Mouse (Mus musculus) cerebellum, adult 2 months (tissue): ENCODE data around the gene Capn5.

Source experiments
- CTCF ChIP-seq: fragments of 200-500 bp; IDR thresholded peaks from 2 replicates; pipeline ENCODE4 v1.5.1; 2011; ENCODE audit warnings: low read depth, mild to moderate bottlenecking, control low read depth, low read length, moderate library complexity, borderline replicate concordance; ENCODE audit not compliant: insufficient read depth
- POLR2A ChIP-seq: fragments of 200-500 bp; IDR thresholded peaks from 2 replicates; pipeline ENCODE4 v1.6.1; 2011; ENCODE audit warnings: low read length, control low read depth, borderline replicate concordance; ENCODE audit not compliant: insufficient read depth

- TF ChIP-seq POLR2A (no peak), CTCF (no peak)
These were observed 15.8 kb downstream of the Capn5 start for GRCm38 (mm10) chr7:98162239-98162638.
